Mouse (Mus musculus) thymus, postnatal 4 days (tissue): ENCODE measurements around the gene Dnaja4.
"Not testable (repeated sequence)": the region's sequence is repeated elsewhere in the genome, so short reads cannot be mapped to it uniquely, and the experiment has no call there.

ENCODE experiments used
- DNase-seq: peaks from one replicate; pipeline ENCODE4 v3.0.0; 2021

The Dnaja4 gene

GRCm38 (mm10) chr9:54698318-54699086 is at the start of gene Dnaja4:
Gene Dnaja4, plus strand, starts transcription at chr9:54698873.
- DNase-seq, result no peak

- no peak for DNase-seq
Measured at GRCm38 (mm10) chr9:54649360-54649759, 49.3 kb upstream of the Dnaja4 start.

GRCm38 (mm10) chr9:54652778-54653177 is 45.9 kb upstream of the Dnaja4 start:
- DNase-seq, result no peak

DNA sequence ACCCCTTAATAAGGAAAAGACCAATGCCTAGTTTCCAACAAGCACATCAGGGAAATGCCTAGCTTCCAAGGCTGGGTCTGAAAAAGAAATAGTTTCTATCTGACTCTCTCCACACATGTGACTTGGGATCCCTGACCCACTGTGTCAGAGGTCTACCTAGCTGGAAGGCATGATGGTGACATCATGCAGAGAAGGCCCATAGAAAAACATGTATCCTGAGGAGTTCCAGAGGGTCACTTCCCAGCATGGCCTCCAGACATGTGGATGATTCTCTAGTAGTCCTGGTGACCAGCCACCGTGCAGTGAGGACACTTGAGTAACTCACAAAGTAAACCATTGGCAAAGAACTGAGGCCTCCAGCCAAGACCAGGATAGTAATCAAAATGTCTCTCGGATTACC is 42.8 kb upstream of the Dnaja4 start:
- no peak for DNase-seq

- no peak for DNase-seq
Measured at GRCm38 (mm10) chr9:54656402-54656801, 42.3 kb upstream of the Dnaja4 start.

DNA sequence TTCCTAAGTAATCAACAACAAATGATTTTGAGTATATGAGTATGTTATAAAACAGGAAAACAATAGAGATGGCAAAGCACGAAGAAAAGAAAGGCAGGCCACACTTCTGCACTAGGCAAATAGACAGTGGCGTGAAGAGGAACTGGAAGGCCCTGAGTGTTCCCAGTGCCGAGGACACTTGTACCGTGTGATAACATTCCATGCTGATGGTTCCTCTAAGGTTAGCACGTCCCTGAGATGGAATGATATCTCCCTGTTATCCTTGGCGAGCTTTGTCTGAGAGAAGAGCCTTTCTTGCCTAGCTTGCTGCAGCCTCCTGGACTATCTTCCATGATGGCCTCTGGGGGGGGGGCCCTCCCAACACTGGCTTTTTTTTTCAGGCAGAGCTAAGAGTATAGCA is 39.9 kb upstream of the Dnaja4 start:
- DNase-seq, result no peak

GRCm38 (mm10) chr9:54661605-54662377 is 36.9 kb upstream of the Dnaja4 start, which contains the start of gene Acsbg1:
Gene Acsbg1, minus strand, starts transcription at chr9:54661870.
- no peak for DNase-seq

GRCm38 (mm10) chr9:54664358-54664757 is 34.3 kb upstream of the Dnaja4 start:
- DNase-seq, result no peak

DNA sequence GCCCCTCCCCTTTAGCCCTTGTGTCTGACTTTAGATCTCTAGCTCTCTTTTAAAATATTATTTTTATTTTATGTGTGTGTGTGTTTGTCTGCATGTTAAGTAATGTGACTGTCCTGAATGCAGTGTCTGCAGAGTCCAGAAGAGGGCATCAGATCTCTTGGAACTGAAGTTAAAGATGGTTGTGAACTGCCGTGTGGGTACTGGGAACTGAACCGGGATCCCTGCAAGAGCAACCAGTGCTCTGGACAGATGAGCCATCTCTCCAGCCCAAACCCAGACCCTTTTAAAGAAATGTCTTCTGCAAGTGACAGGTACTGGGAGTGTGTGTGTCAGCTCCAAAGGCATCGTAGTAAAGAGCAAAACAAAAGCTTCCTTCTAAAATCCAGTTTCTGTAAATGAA is 32.6 kb upstream of the Dnaja4 start:
- no peak for DNase-seq

DNA sequence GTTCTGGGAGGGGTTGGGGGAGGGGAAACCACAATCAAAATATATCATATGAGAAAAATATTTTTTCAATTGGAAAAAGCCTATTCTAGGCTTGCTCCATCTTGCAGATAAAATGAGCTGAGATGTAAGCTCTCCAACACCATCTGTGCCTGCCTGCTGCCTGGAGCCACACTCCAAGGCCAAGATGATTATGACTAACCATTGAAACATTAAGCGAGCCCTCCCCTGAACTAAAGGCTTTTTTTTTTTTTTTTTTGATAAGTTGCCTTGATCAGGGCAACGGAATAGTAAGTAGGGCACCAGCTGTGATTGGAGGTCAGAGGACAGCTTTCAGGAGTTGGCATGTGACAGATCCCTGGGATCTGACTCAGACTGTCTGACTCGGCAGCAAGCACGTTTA is 30.2 kb upstream of the Dnaja4 start:
- no peak for DNase-seq

DNA sequence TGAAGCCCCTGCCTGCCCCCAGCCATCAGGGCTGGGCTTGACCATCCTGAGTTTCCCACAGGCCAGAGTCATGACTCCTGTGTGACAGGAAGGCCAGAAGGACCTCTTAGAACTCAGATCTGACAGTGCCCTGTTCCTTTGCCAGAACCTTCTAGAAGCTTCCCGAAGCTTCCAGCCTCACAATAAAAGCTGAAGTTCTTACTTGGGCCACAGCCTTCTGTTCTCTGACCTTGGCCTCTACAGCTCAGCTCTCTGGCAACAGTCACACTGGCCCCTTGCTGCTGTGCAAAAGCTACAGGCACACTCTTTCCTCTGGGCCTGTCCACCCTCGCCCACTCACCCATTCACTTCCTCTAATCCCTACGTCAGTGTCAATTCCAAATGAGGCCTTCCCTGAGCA is 26.7 kb upstream of the Dnaja4 start:
- no peak for DNase-seq

DNA sequence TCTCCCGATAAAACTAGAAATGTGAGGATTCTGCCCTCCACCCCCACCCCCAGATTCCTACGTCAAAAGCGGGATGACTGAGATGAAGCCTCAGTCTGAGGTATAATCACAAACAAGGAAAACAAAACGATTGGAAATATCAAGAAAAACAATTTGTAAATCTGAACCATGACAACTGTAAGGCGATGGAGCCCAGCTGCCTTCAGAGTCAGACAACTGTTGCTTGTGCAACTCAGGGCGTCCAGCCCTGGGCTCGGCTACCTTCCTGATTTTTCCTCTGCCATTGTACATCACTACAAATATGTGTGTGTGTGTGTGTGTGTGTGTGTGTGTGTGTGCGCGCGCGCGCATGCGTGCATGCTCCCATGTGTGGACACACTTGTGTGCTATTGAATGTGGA is 24.8 kb upstream of the Dnaja4 start:
- no peak for DNase-seq

GRCm38 (mm10) chr9:54676531-54676986 is 22.1 kb upstream of the Dnaja4 start:
- peak; percentile 76 for DNase-seq

- no peak for DNase-seq
Measured at GRCm38 (mm10) chr9:54682846-54683245, 15.8 kb upstream of the Dnaja4 start.

GRCm38 (mm10) chr9:54683814-54684605 is 14.7 kb upstream of the Dnaja4 start:
- DNase-seq, result no peak

- DNase-seq, result no peak
Measured at GRCm38 (mm10) chr9:54687246-54688236, 11.1 kb upstream of the Dnaja4 start.

DNA sequence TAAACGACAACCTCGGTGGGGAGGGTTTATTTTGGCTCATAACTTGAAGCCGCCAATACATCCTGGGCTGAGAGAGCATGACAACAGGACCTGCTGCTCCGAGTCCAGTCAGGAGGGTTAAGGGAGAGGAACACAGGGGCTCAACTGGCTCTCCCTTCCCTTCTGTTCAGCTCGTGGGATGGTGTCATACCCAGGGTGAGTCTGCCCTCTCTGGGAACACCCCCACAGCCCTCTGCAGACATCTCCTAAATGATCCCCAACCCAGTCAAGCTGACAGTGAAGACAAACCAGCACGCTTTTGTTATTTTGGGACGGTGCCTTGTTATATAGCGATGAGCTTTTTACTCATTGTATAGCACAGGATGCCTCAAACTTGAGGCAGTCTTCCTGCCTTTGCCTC is 9.2 kb upstream of the Dnaja4 start:
- no peak for DNase-seq

GRCm38 (mm10) chr9:54690697-54691096 is 8.0 kb upstream of the Dnaja4 start:
- DNase-seq, result not testable (repeated sequence)

DNA sequence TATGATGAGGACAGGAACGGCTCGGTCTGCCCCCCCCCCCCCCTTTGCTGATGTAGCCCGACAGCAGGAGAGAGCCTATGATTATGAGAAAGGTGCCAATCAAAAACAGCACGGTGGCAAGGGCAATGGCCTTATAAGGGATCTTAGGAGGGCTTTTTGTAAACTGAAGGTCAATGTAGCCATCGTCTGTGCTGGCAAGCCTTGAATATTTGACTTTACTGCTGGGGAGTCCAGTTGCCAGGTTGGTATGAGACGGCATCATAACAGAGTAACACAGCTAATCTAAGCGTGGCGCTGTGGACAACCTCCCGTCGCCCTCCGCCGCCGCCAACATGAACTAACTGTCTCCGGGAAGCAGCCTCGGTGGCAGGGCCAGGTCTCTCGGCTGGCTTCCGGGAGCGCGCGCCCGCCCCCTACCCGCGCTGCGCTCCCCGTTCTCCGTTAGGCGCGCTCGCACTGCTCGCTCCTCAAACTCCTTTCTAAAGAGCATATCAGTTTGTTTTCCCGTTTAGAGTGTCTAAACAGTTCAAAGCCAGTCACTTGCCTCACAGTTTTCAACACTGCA is 7.3 kb upstream of the Dnaja4 start:
- peak; percentile 74 for DNase-seq

GRCm38 (mm10) chr9:54699087-54699344 is 343 bp downstream of the Dnaja4 start:
- no peak for DNase-seq

GRCm38 (mm10) chr9:54699345-54700173 is 886 bp downstream of the Dnaja4 start:
- DNase-seq, result peak; percentile 71
